Mouse (Mus musculus) layer of hippocampus, postnatal 14 days (tissue): ENCODE data around the gene Urb1. TPM values are rescaled to one million over a fixed set of nuclear protein-coding genes. Genes with fewer than 3 reads are reported as not detected.

ENCODE experiments used
- DNase-seq, 2 experiments: peaks; one replicate each; pipeline ENCODE4 v3.0.0; 2021 to 2022; ENCODE audit warnings: low spot score in 2 of 2, mixed read lengths in 1 of 2
- total RNA-seq, 2 experiments: library from RNA; stranded (reverse); gene quantifications; 2 replicates each; pipeline ENCODE4 v1.2.3; 2021

Gene Urb1
- total RNA-seq, 2 experiments from 2014 or later, result 13.2 to 15.7 TPM

DNA sequence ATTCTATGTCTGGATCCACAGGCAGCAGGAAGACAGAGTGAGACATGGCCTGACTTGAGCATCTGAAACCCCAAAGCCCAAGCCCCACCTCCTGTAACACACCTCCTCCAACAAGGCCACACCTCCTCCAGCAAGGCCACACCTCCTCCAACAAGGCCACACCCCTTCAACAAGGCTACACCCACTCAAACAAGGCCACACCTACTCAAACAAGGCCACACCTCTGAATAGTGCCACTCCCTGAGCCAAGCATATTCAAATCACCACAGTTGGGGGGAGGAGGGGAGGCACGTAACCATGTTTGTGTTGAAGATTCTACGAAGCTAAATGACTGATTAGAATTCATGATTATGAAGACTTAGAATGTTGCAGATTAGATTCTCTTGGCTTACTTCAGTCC lies 108.7 kb downstream of the Urb1 start:
- no peak for DNase-seq

Other genes with a start within 250 kb of the Urb1 start
- 1 to 10 TPM; 7.9 to 9.2 TPM for gene Mis18a, start 83.0 kb downstream of the Urb1 start, total RNA-seq
- 1 to 10 TPM in 1 of 2 experiments, under 1 TPM in 1; 0.67 to 1.1 TPM for gene Mrap, start 72.2 kb downstream of the Urb1 start, total RNA-seq
- 1 to 10 TPM in 1 of 2 experiments, under 1 TPM in 1; 0.74 to 1.5 TPM for gene Eva1c, start 16.3 kb upstream of the Urb1 start, total RNA-seq
- gene Cfap298, start 124.7 kb upstream of the Urb1 start, total RNA-seq, result 10 to 100 TPM; 39.9 to 44.5 TPM
- gene Synj1, start 200.9 kb upstream of the Urb1 start, total RNA-seq, result 100 to 1,000 TPM; 358 to 373 TPM
- 10 to 100 TPM; 64.1 to 70.3 TPM for gene Paxbp1, start 234.1 kb upstream of the Urb1 start, total RNA-seq